Mouse (Mus musculus) olfactory bulb, adult 2 months (tissue): Measurements from ENCODE around the gene Ankrd12.

Experiments used
- CTCF ChIP-seq: fragments of 200-500 bp; IDR thresholded peaks from 2 replicates; pipeline ENCODE4 v1.5.1; 2012; ENCODE audit warnings: low read depth, mild to moderate bottlenecking, low read length, moderate library complexity; ENCODE audit not compliant: insufficient read depth
- POLR2A ChIP-seq: fragments of 200-500 bp; IDR thresholded peaks from 2 replicates; pipeline ENCODE4 v1.6.1; 2012; ENCODE audit warnings: mild to moderate bottlenecking, low read depth, low read length, moderate library complexity; ENCODE audit not compliant: insufficient read depth

DNA sequence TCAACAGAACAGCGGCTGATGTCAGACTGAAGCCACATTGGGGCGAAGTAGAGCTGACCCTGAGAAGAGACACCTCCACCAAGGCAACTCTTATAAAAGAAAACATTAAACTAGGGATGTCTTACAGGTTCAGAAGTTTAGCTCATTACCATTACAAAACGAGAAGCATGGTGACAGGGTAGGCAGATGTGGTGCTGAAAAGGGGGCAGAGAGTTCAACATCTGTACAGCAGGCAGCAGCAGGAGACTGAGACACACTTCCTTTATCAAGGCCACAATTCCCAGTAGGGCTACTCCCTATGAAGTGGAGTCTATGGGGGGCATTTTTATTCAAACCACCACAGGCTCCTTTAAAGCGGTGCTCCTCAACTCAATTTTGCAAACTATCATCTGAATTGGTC, 31.3 kb upstream of the Ankrd12 start:
- TF ChIP-seq CTCF (no peak), POLR2A (no peak)
